Mouse (Mus musculus): Measurements from ENCODE around the gene Efna1.

The Efna1 gene

GRCm38 (mm10) chr3:89279153-89279890 is 1.6 kb downstream of the Efna1 start:
- DNase-seq (ENCODE audit: low read depth, low spot score) = no peak

- DNase-seq (ENCODE audit: low read depth, low spot score) = no peak
Measured at GRCm38 (mm10) chr3:89278643-89279042, 2.3 kb downstream of the Efna1 start.

GRCm38 (mm10) chr3:89278107-89278506 is 2.8 kb downstream of the Efna1 start:
- DNase-seq (ENCODE audit: low read depth, low spot score) = no peak

GRCm38 (mm10) chr3:89277281-89278021 is 3.5 kb downstream of the Efna1 start:
- DNase-seq (ENCODE audit: low read depth, low spot score) = no peak

GRCm38 (mm10) chr3:89276061-89276460 is 4.9 kb downstream of the Efna1 start:
- DNase-seq (ENCODE audit: low read depth, low spot score) = no peak

GRCm38 (mm10) chr3:89271760-89272159 is 9.2 kb downstream of the Efna1 start:
- no peak for DNase-seq (ENCODE audit: low read depth, low spot score)

GRCm38 (mm10) chr3:89270891-89271290 is 10.1 kb downstream of the Efna1 start:
- DNase-seq (ENCODE audit: low read depth, low spot score) = no peak

GRCm38 (mm10) chr3:89270051-89270755 is 10.7 kb downstream of the Efna1 start, which contains the start of gene Slc50a1:
Slc50a1 (minus strand) TSS chr3:89270570.
- no peak for DNase-seq (ENCODE audit: low read depth, low spot score)

GRCm38 (mm10) chr3:89268916-89269315 is 12.0 kb downstream of the Efna1 start:
- no peak for DNase-seq (ENCODE audit: low read depth, low spot score)

- DNase-seq (ENCODE audit: low read depth, low spot score) = no peak
Measured at GRCm38 (mm10) chr3:89266439-89266893, 14.5 kb downstream of the Efna1 start.

GRCm38 (mm10) chr3:89262417-89262816 is 18.5 kb downstream of the Efna1 start:
- DNase-seq (ENCODE audit: low read depth, low spot score) = no peak

- DNase-seq (ENCODE audit: low read depth, low spot score) = no peak
Measured at GRCm38 (mm10) chr3:89260211-89260610, 20.7 kb downstream of the Efna1 start.

GRCm38 (mm10) chr3:89259076-89259475 is 21.9 kb downstream of the Efna1 start, which contains the start of gene Dpm3:
Dpm3 (plus strand) TSS chr3:89259358.
- DNase-seq (ENCODE audit: low read depth, low spot score) = no peak

- DNase-seq (ENCODE audit: low read depth, low spot score) = no peak
Measured at GRCm38 (mm10) chr3:89256177-89256576, 24.8 kb downstream of the Efna1 start.

- no peak for DNase-seq (ENCODE audit: low read depth, low spot score)
Measured at GRCm38 (mm10) chr3:89254994-89255393, 25.9 kb downstream of the Efna1 start.

GRCm38 (mm10) chr3:89251365-89251895 is 29.5 kb downstream of the Efna1 start:
- no peak for DNase-seq (ENCODE audit: low read depth, low spot score)

GRCm38 (mm10) chr3:89250435-89251040 is 30.4 kb downstream of the Efna1 start:
- no peak for DNase-seq (ENCODE audit: low read depth, low spot score)

GRCm38 (mm10) chr3:89247466-89247865 is 33.5 kb downstream of the Efna1 start:
- no peak for DNase-seq (ENCODE audit: low read depth, low spot score)

GRCm38 (mm10) chr3:89246261-89247100 is 34.5 kb downstream of the Efna1 start, which contains the start of gene Trim46:
Trim46 (minus strand) TSS chr3:89246309.
- DNase-seq (ENCODE audit: low read depth, low spot score) = peak; percentile 88

GRCm38 (mm10) chr3:89245688-89246171 is 35.2 kb downstream of the Efna1 start, which contains the start of gene Krtcap2:
Krtcap2 (plus strand) TSS chr3:89245966.
- DNase-seq (ENCODE audit: low read depth, low spot score) = no peak
